Mouse (Mus musculus): ENCODE data around the gene Gm16867.
"Not testable (repeated sequence)": the region's sequence is repeated elsewhere in the genome, so short reads cannot be mapped to it uniquely, and the experiment has no call there.

The Gm16867 gene

DNA sequence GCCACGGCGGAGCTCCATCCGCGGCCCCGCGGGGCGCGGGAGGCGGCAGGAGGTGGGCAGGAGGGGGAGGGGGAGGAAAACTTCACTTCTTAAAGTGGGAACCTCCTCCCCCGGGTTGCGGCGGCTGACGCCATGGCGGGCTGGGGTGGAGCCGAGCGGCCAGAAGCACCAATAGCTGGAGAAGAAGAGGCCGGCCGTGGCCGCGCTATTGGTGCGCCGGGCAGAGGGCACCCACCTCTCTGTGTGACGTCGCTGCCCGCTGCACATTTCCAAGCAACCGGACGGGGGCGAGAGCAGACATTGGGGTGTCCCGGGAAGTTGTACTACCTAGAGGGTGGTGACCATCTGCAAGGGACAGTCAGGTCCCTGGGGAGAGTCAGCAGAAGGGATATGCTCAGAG is at the start of gene Gm16867:
Gene Gm16867 (minus strand): TSS at position 189 of the 400 bp plus-strand sequence.
- not testable (repeated sequence) for DNase-seq (ENCODE audit: low spot score in 2 of 2)

DNA sequence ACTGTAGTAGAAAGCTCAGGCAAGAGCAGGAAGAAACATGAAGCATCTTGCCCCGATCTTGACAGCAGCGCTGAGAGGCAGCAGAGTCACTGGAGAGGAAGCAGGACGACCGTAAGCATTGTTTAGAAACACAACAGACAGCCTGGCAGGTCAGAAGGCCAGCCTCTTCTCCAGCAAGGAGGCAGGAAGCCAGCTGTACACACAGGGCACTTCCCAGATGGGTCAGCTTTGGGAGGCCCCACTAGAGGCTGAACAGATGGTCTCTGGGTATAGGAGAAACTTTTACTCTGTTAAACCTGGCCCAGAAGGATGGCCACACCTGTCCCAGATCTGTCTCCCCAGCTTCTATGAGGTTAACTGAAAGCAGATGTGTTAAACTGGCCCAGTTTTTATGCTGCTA is 44.1 kb upstream of the Gm16867 start:
- DNase-seq (ENCODE audit: low spot score in 2 of 2), result not testable (repeated sequence)

DNA sequence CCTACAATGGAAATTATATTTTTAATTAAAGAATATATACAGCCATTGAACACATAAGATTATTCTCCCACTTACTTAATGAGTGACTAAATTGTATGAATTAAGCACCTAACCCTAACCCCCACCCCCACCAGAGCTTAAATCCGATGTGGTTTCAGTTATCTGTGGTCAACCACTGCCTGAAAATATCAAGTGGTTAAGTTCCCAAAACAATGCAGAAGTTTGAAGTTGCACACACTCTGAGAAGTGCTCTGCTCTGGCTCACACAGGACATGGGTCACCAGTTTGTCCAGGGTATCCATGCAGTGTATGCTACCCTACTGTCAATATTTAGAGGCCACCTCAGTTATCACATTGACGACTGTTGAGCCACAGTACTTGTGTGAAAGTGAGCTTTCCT is 41.9 kb upstream of the Gm16867 start:
- DNase-seq (ENCODE audit: low spot score in 2 of 2), result not testable (repeated sequence)

DNA sequence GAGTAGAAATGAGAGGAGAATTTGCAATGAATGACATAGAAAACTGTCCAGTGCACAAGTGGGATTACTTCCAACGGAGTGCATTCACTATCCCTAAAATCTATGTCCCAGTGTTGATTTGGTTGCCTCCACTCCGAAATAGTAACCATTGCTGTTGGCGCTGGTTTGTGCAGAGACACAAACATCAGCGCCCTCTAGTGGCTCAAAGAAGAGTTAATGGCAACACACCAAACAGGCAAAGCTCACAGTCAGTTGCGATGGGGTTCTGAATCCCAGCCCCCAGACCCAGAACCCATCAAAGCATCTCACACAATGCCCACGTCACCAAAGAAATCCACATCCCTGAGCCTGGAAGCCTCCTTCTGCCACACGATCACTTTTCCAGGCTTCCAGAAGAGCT is 40.9 kb upstream of the Gm16867 start:
- not testable (repeated sequence) for DNase-seq (ENCODE audit: low spot score in 2 of 2)

DNA sequence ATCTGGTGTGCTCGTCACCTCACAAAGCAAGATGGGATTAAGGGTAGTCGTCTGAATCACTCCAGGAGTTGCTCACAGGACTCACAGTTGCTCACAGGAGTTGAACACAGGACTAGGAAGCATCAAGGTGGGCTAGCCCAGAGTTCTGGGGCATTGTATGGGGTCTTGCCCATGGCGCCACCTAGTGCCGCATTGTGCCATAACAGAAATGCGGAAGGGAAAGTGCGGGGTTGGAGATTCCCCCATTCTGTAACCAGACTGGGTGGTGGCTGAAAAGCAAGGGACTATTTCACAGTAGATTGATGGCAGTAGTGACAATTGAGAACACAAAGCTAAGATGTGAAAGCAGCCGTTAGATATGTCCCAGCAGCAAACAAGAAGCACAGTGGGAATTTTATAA is 39.5 kb upstream of the Gm16867 start:
- not testable (repeated sequence) for DNase-seq (ENCODE audit: low spot score in 2 of 2)

DNA sequence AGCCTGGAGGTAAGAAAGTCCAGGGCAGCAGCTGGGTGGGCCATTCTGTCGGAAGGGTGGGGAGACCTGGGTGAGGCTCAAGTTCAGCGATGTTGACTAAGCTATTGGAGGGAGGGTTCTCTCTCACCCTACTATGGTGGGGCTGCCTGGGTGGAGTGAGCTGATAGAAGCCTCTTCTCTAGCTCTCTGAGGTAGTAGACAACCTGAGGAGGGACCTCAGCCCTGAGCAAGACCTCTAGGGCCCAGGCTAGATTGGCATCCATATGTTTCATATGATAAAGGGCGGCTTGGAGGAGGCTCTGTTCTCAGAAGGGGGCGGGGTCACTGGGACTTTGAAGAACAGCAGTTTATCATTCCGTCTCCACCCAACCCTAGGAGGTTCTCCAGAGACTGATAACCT is 37.0 kb upstream of the Gm16867 start:
- not testable (repeated sequence) for DNase-seq (ENCODE audit: low spot score in 2 of 2)

DNA sequence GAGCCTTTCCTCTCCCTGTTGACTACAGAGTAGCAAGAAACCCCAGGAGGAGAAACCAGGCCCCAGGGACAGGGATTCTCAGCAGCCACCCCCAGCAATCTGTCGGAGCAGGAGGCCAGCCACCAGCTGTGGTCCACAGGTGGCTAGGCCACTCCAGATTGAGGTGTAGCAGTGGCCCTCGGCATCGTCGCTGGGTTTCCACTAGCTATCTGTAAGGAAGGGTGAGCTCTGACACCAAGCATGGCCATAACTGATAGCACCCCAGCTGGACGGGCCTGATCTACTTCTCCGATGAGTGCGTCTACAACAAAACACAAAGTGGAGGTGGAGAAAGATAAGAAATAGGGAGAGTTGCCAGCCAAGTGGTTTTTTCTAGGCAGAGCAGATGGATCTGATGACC is 33.4 kb upstream of the Gm16867 start:
- not testable (repeated sequence) for DNase-seq (ENCODE audit: low spot score in 2 of 2)

DNA sequence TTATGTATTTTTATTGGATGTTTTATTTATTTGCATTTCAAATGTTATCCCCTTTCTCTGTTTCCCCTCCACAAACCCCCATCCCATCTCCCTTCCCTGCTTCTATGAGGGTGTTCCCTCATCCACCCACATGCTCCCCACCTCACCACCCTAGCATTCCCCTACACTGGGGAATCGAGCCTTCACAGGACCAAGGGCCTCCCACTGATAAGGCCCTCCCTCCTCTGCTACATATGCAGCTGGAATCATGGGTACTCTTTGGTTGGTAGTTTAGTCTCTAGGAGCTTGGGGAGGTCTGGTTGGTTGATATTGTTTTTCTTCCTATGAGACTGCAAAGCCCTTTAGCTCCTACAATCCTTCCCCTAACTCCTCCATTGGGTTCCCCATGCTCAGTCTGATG is 23.0 kb upstream of the Gm16867 start:
- not testable (repeated sequence) for DNase-seq (ENCODE audit: low spot score in 2 of 2)

DNA sequence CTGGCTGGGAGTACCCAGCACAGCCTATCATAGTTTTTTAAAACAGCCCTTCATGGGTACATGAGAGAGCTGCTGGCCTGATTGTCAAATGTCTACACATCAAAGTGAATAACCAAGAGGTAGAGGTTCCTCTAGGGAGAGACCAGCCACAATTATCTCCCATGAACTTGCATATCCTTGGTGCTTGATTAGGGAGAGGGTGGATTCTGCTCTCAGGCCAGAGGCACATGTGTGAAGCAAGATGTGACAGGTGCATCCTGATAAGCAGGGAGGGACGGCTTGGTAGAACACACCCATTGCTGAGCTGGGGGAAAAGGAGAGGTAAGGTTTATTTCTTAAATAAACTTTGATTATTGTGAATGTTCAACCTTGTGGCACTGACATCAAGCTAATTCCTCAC is 19.8 kb upstream of the Gm16867 start:
- DNase-seq (ENCODE audit: low spot score in 2 of 2), result not testable (repeated sequence)

DNA sequence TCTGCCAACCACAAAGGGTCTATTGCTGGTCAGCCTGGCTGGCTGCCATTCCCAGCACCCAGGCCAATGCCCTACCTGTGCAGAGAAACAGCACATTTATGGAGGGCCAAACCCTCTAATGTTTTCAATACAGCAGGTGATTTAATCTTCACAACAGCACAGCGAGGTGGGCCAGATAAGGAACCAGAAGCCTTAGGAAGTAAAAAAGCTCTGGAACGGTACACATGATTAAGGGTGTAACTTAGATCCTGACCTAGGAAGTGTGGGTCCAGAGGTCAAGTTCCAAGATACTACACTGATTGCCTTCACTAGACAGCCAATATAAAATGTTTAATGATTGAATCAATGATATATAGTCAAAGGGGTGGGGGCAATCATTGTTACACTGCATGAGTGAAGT is 17.6 kb upstream of the Gm16867 start:
- DNase-seq (ENCODE audit: low spot score in 2 of 2), result not testable (repeated sequence)

DNA sequence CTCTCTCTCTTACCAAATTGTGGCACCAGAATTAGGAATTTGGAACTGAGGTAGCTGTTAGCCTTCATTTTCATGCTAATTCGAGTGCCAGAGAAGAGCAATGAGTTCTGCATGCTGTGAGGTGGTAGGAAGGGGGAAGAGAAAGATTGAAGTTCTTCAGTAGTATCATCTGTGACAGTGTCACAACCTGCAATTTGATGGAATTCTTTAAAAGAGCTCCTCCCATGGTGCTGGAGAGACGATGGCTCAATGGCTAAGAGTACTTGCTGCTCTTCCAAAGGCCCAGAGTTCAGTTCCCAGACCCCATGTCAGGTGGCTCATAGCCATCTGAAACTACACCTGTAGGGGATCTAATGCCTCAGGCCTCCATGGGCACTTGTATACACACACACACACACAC is 9.3 kb upstream of the Gm16867 start, which contains the start of gene Gm27179:
Gene Gm27179 (minus strand): TSS at position 101 of the 400 bp plus-strand sequence.
- DNase-seq (ENCODE audit: low spot score in 2 of 2), result not testable (repeated sequence)

DNA sequence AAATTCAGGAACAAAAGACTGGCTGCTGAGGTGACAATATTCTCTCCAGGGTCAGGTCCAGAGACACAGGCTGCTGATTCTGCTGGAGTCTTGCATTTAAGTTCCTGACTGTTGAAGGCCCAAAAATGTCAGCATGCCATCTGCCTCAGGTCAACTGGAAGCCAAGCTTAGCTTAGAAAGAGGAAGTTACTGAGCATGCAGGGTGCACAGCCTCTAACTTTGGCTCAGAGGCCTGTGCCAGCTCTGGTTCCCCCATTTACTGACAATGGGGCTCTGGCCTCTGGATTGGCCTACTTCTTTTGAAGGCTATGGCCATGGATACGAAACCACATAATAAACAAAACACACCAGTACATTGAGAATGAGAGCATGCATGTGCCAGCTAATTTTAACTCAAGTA is 3.8 kb upstream of the Gm16867 start:
- DNase-seq (ENCODE audit: low spot score in 2 of 2), result not testable (repeated sequence)

DNA sequence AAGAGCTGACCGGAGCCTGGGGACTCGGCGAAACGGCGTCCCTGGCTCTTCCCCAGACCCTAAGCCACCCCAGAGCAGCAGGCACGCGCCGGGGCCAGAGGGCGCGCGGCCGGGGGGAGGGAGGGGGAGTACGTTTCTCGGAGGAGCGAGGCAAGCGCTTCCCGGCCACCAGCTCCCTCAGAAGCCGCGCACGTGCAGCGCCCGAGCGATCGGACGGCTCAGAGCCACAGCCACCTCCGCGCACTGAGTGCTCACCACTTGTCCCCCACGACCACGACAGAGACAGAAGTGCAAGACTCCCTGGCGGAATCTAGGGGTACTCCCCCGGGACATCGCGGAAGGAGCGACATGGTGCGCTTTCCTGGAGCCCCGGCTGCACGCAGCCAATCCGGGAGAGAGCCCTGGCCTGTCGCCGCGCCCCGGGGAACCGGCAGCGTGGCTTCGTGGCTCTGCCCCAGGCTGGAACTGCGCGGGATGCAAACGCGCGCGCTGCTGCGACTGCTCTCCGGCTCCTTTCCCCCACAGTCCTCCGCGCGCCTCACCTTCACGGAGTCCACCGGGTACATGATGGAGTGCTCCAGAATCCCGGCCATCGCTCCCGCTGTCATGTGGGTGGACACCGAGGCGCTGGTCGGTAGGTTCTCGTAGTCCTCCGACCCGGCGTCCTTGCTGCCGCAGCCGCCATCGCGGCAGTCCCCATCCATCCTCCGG is 567 bp downstream of the Gm16867 start:
- DNase-seq (ENCODE audit: low spot score in 2 of 2), result not testable (repeated sequence)

DNA sequence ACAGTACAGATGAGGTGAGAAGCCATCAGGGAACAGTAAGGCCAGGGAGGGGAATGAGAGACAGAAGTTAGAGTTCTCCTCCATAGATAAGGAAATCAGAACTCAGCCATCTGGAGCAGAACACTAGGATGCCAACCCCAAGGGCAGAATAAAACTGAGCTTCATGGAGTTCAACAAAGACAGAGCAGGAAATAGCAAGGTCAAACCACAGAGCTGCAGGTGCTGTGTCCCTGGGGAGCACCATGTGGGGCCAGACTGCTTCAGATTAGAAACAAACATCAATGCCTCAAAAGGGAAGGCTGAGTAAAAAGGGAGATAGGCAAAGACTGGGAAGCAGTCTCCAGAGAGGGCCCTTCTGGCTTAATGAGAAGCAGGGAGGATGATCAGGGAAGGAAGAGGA is 6.9 kb downstream of the Gm16867 start:
- DNase-seq (ENCODE audit: low spot score in 2 of 2), result not testable (repeated sequence)

DNA sequence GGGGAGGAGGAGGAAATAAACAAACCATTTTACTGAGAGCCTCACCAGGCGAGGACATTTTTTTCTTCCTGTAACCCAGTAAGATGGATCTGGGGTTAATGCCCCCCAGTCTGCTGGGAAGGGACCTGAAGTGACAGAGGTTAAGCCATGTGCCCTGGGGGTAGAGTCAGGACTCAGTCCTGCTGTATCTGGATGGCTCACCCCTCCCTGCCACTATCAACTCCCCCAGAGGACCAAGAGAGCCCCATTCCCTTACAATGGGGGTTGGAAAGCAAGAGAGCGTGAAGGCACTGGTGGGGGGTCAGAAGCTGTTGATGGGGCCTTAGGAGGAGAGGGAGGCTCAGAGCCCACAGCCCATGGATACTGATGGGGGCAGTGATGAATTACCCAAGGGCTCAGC is 8.2 kb downstream of the Gm16867 start:
- not testable (repeated sequence) for DNase-seq (ENCODE audit: low spot score in 2 of 2)

DNA sequence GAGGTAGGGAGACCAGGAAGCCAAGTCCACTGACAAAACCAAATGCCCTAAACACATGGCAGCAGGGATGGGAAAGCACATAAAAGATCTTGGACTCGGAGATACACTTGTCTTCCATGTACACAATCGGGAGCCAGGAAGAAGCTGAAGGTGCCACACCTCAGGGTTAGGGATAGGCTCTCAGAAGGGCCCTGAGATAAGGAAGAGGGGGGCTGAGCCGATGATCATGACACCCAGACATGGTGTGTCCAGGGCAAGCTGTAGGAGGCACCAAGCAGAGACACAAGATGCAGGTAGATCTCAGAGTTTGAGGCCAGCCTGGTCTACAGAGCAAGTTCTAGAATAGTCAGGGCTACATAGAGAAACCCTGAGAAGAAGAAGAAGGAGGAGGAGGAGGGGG is 8.6 kb downstream of the Gm16867 start:
- not testable (repeated sequence) for DNase-seq (ENCODE audit: low spot score in 2 of 2)

DNA sequence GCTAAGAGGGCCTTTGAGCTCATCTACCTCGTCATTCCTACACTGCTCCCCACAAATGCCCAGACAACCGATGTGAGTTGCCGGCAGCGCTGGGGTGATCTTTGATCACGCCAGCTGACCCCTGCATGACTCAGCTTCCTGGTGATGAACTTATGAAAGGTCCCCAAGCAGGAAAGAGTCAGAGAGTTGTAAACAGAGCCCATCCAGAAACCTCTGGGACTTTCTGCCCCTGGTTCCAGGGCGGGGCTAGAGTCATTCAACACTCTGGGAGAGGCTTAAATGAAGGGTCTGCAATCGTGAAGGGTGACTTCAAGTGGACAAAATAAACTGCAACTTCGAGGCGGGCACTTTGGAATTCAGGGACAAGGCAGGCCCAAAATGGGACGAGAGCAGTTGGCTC is 15.2 kb downstream of the Gm16867 start:
- DNase-seq (ENCODE audit: low spot score in 2 of 2), result not testable (repeated sequence)

DNA sequence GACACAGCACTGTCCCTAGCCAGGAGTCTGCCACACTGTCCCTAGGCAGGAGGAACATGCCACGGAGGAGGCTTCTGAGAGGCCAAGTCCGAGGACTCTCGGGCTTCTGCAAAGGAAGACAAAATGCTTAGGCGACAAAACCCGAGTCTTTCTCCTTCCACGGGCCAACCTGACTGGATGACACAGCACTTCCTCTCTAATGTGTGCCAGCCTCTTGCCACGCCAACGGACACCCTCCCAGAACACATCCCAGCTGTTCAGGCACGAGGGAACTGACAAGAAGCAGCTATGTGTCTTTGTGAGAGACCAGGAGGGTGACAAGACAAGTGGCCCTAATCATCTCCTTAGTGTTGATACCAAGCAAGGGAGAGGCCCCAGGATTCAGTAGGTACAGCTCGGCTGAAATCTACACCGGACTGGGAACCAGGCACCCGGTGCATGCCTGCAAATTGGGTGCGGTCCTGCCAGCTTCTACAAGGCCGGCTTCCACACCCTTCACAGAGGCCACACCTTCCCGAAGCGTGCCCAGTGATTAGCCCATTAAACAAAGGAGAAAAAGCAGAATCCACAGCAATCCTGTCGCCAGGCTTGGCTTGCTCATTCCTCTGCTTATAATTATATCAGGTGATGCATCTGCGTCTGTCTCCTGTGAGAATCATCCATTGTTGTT is 17.6 kb downstream of the Gm16867 start:
- not testable (repeated sequence) for DNase-seq (ENCODE audit: low spot score in 2 of 2)

DNA sequence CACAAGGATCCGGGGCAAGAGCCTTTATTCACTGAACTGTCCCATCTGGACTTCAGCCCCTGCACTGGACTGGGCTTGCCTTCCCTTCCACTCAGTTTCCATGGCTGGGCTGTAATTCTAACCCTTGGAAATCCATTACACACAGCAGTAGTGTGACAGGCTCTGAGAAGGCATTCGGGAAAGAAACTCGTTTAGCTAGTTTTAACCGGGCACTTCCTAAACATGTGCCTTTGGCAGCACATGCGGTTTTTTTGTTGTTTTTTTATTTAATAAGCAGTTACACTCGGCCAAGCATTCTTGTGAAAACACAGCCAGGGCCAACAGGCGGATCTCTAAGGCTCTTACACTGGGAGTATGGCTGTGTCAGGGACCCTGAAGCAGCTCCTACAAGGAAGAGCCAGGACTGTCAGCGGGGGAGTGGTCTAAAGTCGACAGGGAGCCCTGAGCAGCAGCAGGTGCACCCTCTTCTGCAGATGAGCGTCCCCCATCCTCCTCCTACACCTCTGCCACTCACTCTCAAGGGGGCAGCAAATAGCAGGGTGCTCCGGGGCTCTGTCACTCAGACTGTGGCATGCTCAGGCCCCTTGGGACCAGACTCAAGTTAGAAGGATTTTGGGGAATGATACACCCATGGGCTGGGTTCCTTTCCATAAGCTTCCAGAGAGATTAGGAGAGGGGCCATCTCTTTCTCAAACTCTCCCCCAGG is 29.1 kb downstream of the Gm16867 start:
- DNase-seq (ENCODE audit: low spot score in 2 of 2), result not testable (repeated sequence)

DNA sequence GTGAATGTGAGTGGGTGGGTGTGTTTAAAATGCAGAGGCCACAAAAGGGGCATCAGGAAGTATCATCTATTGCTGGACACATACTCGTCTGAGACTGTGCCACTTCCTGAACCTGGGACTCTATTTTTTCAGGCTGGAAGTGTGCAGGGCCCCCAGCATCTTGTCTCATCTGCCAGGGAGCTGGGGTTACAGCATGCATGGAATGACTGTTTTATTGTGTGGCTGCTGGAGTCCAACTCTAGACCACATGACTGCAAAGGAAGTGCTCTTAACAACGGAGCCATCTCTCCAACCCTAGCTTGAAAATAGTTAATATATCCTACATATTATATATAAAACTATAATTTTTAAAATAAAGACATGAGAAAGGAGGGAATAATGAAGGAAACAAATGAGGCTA is 29.8 kb downstream of the Gm16867 start:
- DNase-seq (ENCODE audit: low spot score in 2 of 2), result not testable (repeated sequence)

DNA sequence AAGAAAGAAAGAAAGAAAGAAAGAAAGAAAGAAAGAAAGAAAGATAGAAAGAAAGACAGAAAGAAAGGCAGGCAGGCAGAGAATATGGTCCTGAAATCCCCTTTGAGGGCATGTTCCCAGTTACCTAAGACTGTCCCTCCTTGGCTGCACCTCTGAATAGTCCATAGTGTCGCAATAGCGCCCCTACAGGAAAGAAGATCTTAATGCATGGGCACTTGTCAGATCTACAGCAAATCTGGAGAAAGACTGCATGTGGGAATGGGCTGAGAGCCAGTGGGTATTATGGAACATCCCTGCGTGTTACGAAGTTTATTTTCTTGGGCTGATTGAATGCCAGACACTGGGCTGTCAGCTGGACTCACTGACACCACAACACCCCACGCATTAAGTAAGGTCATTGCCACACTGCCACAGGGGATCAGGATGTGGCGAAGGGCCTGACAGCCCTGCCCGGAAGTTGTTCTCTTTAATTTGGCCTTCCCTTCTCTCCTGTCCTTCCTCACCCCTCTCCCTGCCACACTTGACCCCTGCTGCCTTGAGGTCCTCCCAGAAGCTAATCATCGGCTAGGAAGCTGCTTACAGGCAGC is 32.9 kb downstream of the Gm16867 start:
- not testable (repeated sequence) for DNase-seq (ENCODE audit: low spot score in 2 of 2)

Measured in urinary bladder, adult 18-20 months (tissue).